Mouse (Mus musculus): ENCODE data around the gene Gm20388. TPM values are rescaled to one million over a fixed set of nuclear protein-coding genes. Genes with fewer than 3 reads are reported as not detected.

Gene Gm20388
- total RNA-seq, 1 experiment = 27.0 TPM

DNA sequence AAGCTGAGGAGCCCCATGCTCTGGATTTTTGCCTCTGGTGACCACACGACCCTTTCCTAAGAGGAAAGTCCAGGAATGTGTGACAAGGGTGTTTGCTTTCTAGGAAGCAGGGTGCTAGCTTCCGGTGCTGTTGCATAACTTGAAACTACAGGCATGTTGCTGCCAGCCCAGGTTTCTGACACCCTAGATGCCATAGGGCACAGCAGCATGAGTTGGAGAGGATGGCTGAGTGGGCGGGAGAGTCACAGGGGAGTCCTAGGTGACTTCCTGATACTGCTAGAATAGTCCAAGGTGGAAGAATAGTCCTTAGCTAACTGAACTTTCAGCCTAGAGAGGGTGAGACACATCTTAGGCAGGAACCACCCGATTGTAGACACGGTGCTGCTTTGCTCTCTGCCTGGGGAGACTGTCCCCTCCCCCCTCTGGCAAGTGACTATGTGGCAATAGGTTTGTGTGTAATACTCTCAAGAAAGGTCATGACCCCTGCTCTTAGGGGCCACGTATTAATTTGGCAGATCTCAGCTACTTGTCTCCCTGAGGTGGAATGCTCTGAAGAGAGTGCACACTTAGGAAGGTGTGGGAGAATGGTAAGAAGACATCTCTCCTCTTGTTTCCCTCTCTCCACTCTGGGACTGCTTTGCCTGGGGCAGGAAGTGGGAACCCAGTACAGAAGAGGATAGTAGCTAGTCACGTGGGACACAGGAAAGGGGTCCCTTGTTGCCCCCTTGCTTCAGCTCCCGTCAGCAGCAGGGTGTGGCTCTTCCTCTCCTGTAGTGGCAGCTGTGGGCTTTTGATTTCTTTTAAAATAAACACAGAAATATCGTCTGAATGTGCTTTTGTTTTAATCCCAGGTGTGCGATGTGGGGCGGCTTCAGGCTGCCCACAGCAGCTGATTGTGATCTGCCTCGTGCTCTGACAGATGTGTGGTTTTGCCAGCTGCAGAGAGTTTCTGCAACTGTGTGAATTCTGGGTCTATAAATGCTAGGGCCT, 2553.3 kb downstream of the Gm20388 start:
- no peak for TF ChIP-seq HCFC1 (IDR thresholded peaks at IDR 0.05; ENCODE audit: borderline replicate concordance, insufficient read depth, low read length)
- no peak for TF ChIP-seq CHD2 (IDR thresholded peaks at IDR 0.05; ENCODE audit: low read depth, low read length)
- TF ChIP-seq ZC3H11A (IDR thresholded peaks at IDR 0.05; ENCODE audit: borderline replicate concordance, low read depth, low read length) = no peak
- no peak for TF ChIP-seq ZNF384 (IDR thresholded peaks at IDR 0.05; ENCODE audit: low read depth, low read length)
- TF ChIP-seq MAFK (IDR thresholded peaks at IDR 0.05; ENCODE audit: insufficient read depth, low read depth, low read length) = no peak
- in situ Hi-C loops (cut with MboI; ENCODE audit: low sequenced_read_pairs in 2 of 2, unreplicated experiment in 2 of 2) = no loop called here
- Histone ChIP-seq H3K9me3 (ENCODE audit: control insufficient read depth, insufficient read depth, low read depth, low read length) (no peaks in the 10 kb centered on the region), H3K9ac (ENCODE audit: insufficient read depth, low read depth, low read length, poor library complexity, severe bottlenecking) (no peak overlapping the region), H3K4me1 (ENCODE audit: control insufficient read depth in 2 of 2, insufficient read depth in 2 of 2, low read length in 2 of 2, poor library complexity in 1 of 2) (peaks cover 0 to 18% of the 10 kb centered on the region in 2 experiments; a peak in 2 of 4 replicates), H3K36me3 (ENCODE audit: control insufficient read depth, insufficient read depth, low read length, poor library complexity, severe bottlenecking) (peaks cover 2% of the 10 kb centered on the region; the same call in 1 of the 2 replicates), H3K27ac (ENCODE audit: insufficient read depth, low read depth, low read length, poor library complexity, severe bottlenecking) (no peak overlapping the region), H3K4me3 (ENCODE audit: insufficient read depth in 1 of 2, low read depth in 1 of 2, low read length in 2 of 2, poor library complexity in 1 of 2, severe bottlenecking in 1 of 2) (no peak overlapping the region)
- DNase-seq (ENCODE audit: low read depth, low spot score) = no peak

DNA sequence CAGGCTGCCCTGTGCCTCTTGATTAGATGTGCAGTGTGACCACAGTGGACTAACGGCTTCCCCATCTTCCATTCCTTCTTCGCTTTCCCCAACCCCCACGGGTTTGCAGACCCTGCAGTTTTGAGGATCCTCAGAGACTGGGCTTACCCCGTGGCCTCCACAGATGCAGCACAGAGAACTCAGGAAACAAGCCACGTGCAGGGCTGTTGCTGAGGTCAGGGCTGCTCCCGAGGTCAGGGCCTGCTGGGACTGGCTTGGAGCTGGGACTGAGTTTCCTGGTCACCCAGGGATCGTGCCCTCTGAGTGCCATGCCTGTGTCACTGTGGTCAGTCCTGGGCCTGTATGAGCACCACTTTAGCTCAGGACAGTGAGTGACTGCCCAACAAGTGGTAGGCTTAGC, 2554.3 kb downstream of the Gm20388 start:
- DNase-seq (ENCODE audit: low read depth, low spot score) = no peak
- Histone ChIP-seq H3K4me1 (ENCODE audit: control insufficient read depth in 2 of 2, insufficient read depth in 2 of 2, low read length in 2 of 2, poor library complexity in 1 of 2) (peaks cover 0 to 14% of the 10 kb centered on the region in 2 experiments; a peak in 2 of 4 replicates), H3K9me3 (ENCODE audit: control insufficient read depth, insufficient read depth, low read depth, low read length) (no peaks in the 10 kb centered on the region), H3K4me3 (ENCODE audit: insufficient read depth in 1 of 2, low read depth in 1 of 2, low read length in 2 of 2, poor library complexity in 1 of 2, severe bottlenecking in 1 of 2) (no peak overlapping the region), H3K9ac (ENCODE audit: insufficient read depth, low read depth, low read length, poor library complexity, severe bottlenecking) (no peak overlapping the region), H3K27ac (ENCODE audit: insufficient read depth, low read depth, low read length, poor library complexity, severe bottlenecking) (no peak overlapping the region), H3K36me3 (ENCODE audit: control insufficient read depth, insufficient read depth, low read length, poor library complexity, severe bottlenecking) (peaks cover 2% of the 10 kb centered on the region; the same call in 1 of the 2 replicates)
- no peak for TF ChIP-seq ZC3H11A (IDR thresholded peaks at IDR 0.05; ENCODE audit: borderline replicate concordance, low read depth, low read length)
- TF ChIP-seq MAFK (IDR thresholded peaks at IDR 0.05; ENCODE audit: insufficient read depth, low read depth, low read length) = no peak
- no peak for TF ChIP-seq CHD2 (IDR thresholded peaks at IDR 0.05; ENCODE audit: low read depth, low read length)
- no peak for TF ChIP-seq HCFC1 (IDR thresholded peaks at IDR 0.05; ENCODE audit: borderline replicate concordance, insufficient read depth, low read length)
- no peak for TF ChIP-seq ZNF384 (IDR thresholded peaks at IDR 0.05; ENCODE audit: low read depth, low read length)
- in situ Hi-C loops (cut with MboI; ENCODE audit: low sequenced_read_pairs in 2 of 2, unreplicated experiment in 2 of 2) = no loop called here

DNA sequence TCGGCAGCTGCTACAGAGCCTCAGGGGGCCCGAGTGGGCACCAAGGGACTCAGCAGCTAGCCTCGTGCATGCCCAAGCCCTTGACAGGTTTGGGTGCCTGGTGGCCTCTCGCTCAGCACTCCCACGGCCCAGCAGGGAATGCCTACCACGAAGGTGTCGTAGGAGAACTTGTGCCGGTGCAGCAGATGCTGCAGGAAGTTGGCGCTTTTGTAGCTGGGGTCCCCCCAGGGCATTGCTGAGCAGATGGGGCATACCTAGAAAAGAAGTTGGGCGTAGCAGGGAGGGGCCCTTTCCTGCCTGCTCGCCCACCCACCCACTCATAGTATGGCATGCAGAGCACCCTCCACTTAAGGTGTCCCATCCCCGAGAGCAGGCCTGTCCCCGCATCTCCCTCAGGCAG, 2557.2 kb downstream of the Gm20388 start:
- no peak overlapping the region for H3K4me3 ChIP-seq (ENCODE audit: insufficient read depth in 1 of 2, low read depth in 1 of 2, low read length in 2 of 2, poor library complexity in 1 of 2, severe bottlenecking in 1 of 2)
- H3K9me3 ChIP-seq (ENCODE audit: control insufficient read depth, insufficient read depth, low read depth, low read length) = no peaks in the 10 kb centered on the region
- TF ChIP-seq CHD2 (IDR thresholded peaks at IDR 0.05; ENCODE audit: low read depth, low read length) = no peak
- no peak for TF ChIP-seq HCFC1 (IDR thresholded peaks at IDR 0.05; ENCODE audit: borderline replicate concordance, insufficient read depth, low read length)
- TF ChIP-seq ZNF384 (IDR thresholded peaks at IDR 0.05; ENCODE audit: low read depth, low read length) = no peak
- TF ChIP-seq ZC3H11A (IDR thresholded peaks at IDR 0.05; ENCODE audit: borderline replicate concordance, low read depth, low read length) = no peak
- TF ChIP-seq MAFK (IDR thresholded peaks at IDR 0.05; ENCODE audit: insufficient read depth, low read depth, low read length) = no peak
- no peaks in the 10 kb centered on the region for H3K4me1 ChIP-seq (ENCODE audit: control insufficient read depth in 2 of 2, insufficient read depth in 2 of 2, low read length in 2 of 2, poor library complexity in 1 of 2)
- DNase-seq (ENCODE audit: low read depth, low spot score) = no peak
- in situ Hi-C loops (cut with MboI; ENCODE audit: low sequenced_read_pairs in 2 of 2, unreplicated experiment in 2 of 2) = no loop called here
- no peak overlapping the region for H3K9ac ChIP-seq (ENCODE audit: insufficient read depth, low read depth, low read length, poor library complexity, severe bottlenecking)
- peaks cover 2% of the 10 kb centered on the region; the same call in 1 of the 2 replicates for H3K36me3 ChIP-seq (ENCODE audit: control insufficient read depth, insufficient read depth, low read length, poor library complexity, severe bottlenecking)
- no peak overlapping the region for H3K27ac ChIP-seq (ENCODE audit: insufficient read depth, low read depth, low read length, poor library complexity, severe bottlenecking)

DNA sequence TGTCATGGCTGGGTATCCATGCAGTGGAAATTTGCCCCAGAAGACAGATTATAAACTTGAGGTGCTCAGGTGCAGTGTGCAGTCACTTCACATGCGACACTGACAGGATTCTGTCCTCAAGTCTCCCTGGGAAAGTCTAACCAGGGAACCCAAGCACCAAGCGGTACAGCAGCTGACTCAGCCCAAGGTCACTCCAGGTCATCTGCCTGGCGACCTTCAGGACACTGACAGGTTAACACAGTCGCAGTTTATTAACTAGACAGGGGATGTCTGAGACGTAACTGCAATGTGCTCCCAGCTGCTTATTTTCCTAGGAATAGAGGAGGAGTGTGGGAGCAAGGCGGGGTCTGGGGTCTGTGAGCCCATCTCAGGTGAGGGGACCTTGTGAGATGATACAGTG, 2558.8 kb downstream of the Gm20388 start:
- Histone ChIP-seq H3K4me1 (ENCODE audit: control insufficient read depth in 2 of 2, insufficient read depth in 2 of 2, low read length in 2 of 2, poor library complexity in 1 of 2) (no peaks in the 10 kb centered on the region), H3K27ac (ENCODE audit: insufficient read depth, low read depth, low read length, poor library complexity, severe bottlenecking) (no peak overlapping the region), H3K9ac (ENCODE audit: insufficient read depth, low read depth, low read length, poor library complexity, severe bottlenecking) (no peak overlapping the region), H3K4me3 (ENCODE audit: insufficient read depth in 1 of 2, low read depth in 1 of 2, low read length in 2 of 2, poor library complexity in 1 of 2, severe bottlenecking in 1 of 2) (no peak overlapping the region), H3K36me3 (ENCODE audit: control insufficient read depth, insufficient read depth, low read length, poor library complexity, severe bottlenecking) (peaks cover 7% of the 10 kb centered on the region; the same call in 1 of the 2 replicates), H3K9me3 (ENCODE audit: control insufficient read depth, insufficient read depth, low read depth, low read length) (no peaks in the 10 kb centered on the region)
- in situ Hi-C loops (cut with MboI; ENCODE audit: low sequenced_read_pairs in 2 of 2, unreplicated experiment in 2 of 2) = no loop called here
- TF ChIP-seq HCFC1 (IDR thresholded peaks at IDR 0.05; ENCODE audit: borderline replicate concordance, insufficient read depth, low read length) = no peak
- TF ChIP-seq ZC3H11A (IDR thresholded peaks at IDR 0.05; ENCODE audit: borderline replicate concordance, low read depth, low read length) = no peak
- TF ChIP-seq CHD2 (IDR thresholded peaks at IDR 0.05; ENCODE audit: low read depth, low read length) = no peak
- TF ChIP-seq MAFK (IDR thresholded peaks at IDR 0.05; ENCODE audit: insufficient read depth, low read depth, low read length) = no peak
- TF ChIP-seq ZNF384 (IDR thresholded peaks at IDR 0.05; ENCODE audit: low read depth, low read length) = no peak
- no peak for DNase-seq (ENCODE audit: low read depth, low spot score)
